Mouse (Mus musculus): ENCODE measurements around the gene Olfr56.
"Not testable (repeated sequence)": the region's sequence is repeated elsewhere in the genome, so short reads cannot be mapped to it uniquely, and the experiment has no call there.

DNA sequence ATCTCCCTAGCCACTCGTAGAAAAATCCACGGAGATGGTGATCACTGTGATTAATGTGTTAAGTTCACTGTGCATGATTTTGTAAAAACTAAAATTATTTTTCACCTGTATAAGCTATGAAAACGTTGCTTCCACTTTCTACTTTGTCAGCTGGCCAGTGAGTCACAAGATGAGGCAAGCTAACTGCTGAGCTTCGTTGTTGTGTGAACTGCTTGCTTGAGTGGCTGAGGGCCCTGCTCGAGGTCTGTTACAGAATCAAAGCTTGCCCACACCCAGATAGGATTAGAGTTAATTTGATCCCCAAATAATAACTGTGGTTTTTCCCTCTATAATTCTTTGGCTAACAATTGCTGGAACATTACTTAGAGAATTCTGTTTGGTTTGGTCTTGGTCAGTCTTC lies 73.2 kb downstream of the Olfr56 start:
- TF ChIP-seq CTCF, EP300 (IDR thresholded peaks at IDR 0.05; ENCODE audit: low read depth): not testable (repeated sequence)
